Mouse (Mus musculus) kidney, adult 2 months (tissue): ENCODE data around the gene Ttbk2. TPM values are rescaled to one million over a fixed set of nuclear protein-coding genes. Genes with fewer than 3 reads are reported as not detected.
A peak's percentile ranks its signal among the peaks of the same experiment; 100 is the strongest.

Experiments
- DNase-seq: peaks from one replicate; pipeline ENCODE4 v3.0.0; 2021
- H3K27ac ChIP-seq: fragments of 200-500 bp; 2 replicates; pipeline ENCODE4 v1.5.1; 2012; ENCODE audit warnings: low read depth, low read length, control low read depth, inconsistent platforms; ENCODE audit not compliant: insufficient read depth
- H3K27me3 ChIP-seq: fragments of 200-500 bp; replicated peaks from 2 replicates; pipeline ENCODE4 v1.6.1; 2012; ENCODE audit warnings: mild to moderate bottlenecking, moderate library complexity, low read length, inconsistent platforms; ENCODE audit not compliant: control insufficient read depth, insufficient read depth
- H3K36me3 ChIP-seq: fragments of 200-500 bp; 2 replicates; pipeline ENCODE4 v1.6.1; 2012; ENCODE audit warnings: mild to moderate bottlenecking, moderate library complexity, low read length, inconsistent platforms; ENCODE audit not compliant: control insufficient read depth, insufficient read depth
- H3K4me1 ChIP-seq: fragments of 200-500 bp; 2 replicates; pipeline ENCODE4 v1.6.1; 2011; ENCODE audit warnings: low read length; ENCODE audit not compliant: control insufficient read depth, insufficient read depth
- H3K4me3 ChIP-seq: fragments of 200-500 bp; 2 replicates; pipeline ENCODE4 v1.5.1; 2011; ENCODE audit warnings: mild to moderate bottlenecking, low read depth, low read length, control low read depth; ENCODE audit not compliant: insufficient read depth
- CTCF ChIP-seq: fragments of 200-500 bp; conservative IDR thresholded peaks from 2 replicates; pipeline ENCODE4 v1.5.1; 2011; ENCODE audit warnings: low read depth, mild to moderate bottlenecking, control low read depth, low read length, moderate library complexity, mixed read lengths; ENCODE audit not compliant: insufficient read depth, insufficient read length
- POLR2A ChIP-seq: fragments of 200-500 bp; IDR thresholded peaks from one replicate; pipeline ENCODE4 v1.6.1; 2011; ENCODE audit warnings: low read depth, low read length, control low read depth
- whole genome bisulfite sequencing: fragments of 180-500 bp; shearing (Covaris S2); methylation state at CpG from one replicate; pipeline ENCODE4 v1.1.7; 2018; 5-methylcytosine and 5-hydroxymethylcytosine counted together
- polyA plus RNA-seq: library from polyadenylated mRNA; depleted of rRNA; stranded (reverse); fragments of >200 nt; gene quantifications from 2 replicates; pipeline ENCODE4 v1.2.3, GENCODE M21; 2012; rRNA removed

Gene Ttbk2
- 2.6 and 2.9 TPM in 2 replicates for polyA plus RNA-seq

GRCm38 (mm10) chr2:120850424-120851082 lies at the start of gene Ttbk2:
Ttbk2 (minus strand) TSS chr2:120850604.
- peak; percentile 99 for DNase-seq
- peak within 1 kb of the TSS; percentile 33; the same call in 1 of the 2 replicates for H3K27ac ChIP-seq
- H3K27me3 ChIP-seq: no peaks in the 10 kb centered on the region
- H3K4me3 ChIP-seq: peak within 1 kb of the TSS; percentile 72
- H3K36me3 ChIP-seq: no peaks in the 10 kb centered on the region
- WGBS: 2% methylated on average over 39 of the region's 39 CpGs
- TF ChIP-seq POLR2A (peak; percentile 22), CTCF (no peak)
- H3K4me1 ChIP-seq: peaks cover 14% of the 10 kb centered on the region; the same call in 1 of the 2 replicates

- TF ChIP-seq CTCF: no peak
- TF ChIP-seq POLR2A: no peak
- H3K27ac ChIP-seq: no peak overlapping the region
- peaks cover 11% of the 10 kb centered on the region for H3K36me3 ChIP-seq
- DNase-seq: no peak
- WGBS: 97% methylated on average over 3 of the region's 3 CpGs
- no peaks in the 10 kb centered on the region for H3K4me1 ChIP-seq
- no peak overlapping the region for H3K4me3 ChIP-seq
- H3K27me3 ChIP-seq: no peaks in the 10 kb centered on the region
Measured at GRCm38 (mm10) chr2:120896361-120896760, 46.0 kb upstream of the Ttbk2 start.

- TF ChIP-seq POLR2A (no peak), CTCF (no peak)
- 90% methylated on average over 5 of the region's 5 CpGs for WGBS
- Histone ChIP-seq H3K36me3 (peaks cover 2% of the 10 kb centered on the region; the same call in 1 of the 2 replicates), H3K4me1 (no peaks in the 10 kb centered on the region), H3K27ac (no peak overlapping the region), H3K4me3 (no peak overlapping the region), H3K27me3 (no peaks in the 10 kb centered on the region)
- DNase-seq: no peak
Measured at GRCm38 (mm10) chr2:120887601-120888000, 37.2 kb upstream of the Ttbk2 start.

- Histone ChIP-seq H3K4me1 (no peaks in the 10 kb centered on the region), H3K27me3 (no peaks in the 10 kb centered on the region), H3K36me3 (peaks cover 4% of the 10 kb centered on the region; the same call in 1 of the 2 replicates), H3K4me3 (no peak overlapping the region), H3K27ac (no peak overlapping the region)
- 92% methylated on average over 2 of the region's 2 CpGs for WGBS
- TF ChIP-seq CTCF: no peak
- no peak for TF ChIP-seq POLR2A
- DNase-seq: no peak
Measured at GRCm38 (mm10) chr2:120873192-120873591, 22.8 kb upstream of the Ttbk2 start.

- peaks cover 4% of the 10 kb centered on the region; the same call in 1 of the 2 replicates for H3K36me3 ChIP-seq
- 63% methylated on average over 9 of the region's 9 CpGs for WGBS
- H3K4me3 ChIP-seq: no peak overlapping the region
- TF ChIP-seq POLR2A (no peak), CTCF (no peak)
- H3K27ac ChIP-seq: no peak overlapping the region
- peak; percentile 48 for DNase-seq
- H3K4me1 ChIP-seq: no peaks in the 10 kb centered on the region
- no peaks in the 10 kb centered on the region for H3K27me3 ChIP-seq
Measured at GRCm38 (mm10) chr2:120871447-120872336, 21.3 kb upstream of the Ttbk2 start.

- Histone ChIP-seq H3K4me1 (peaks cover 2% of the 10 kb centered on the region; the same call in 1 of the 2 replicates), H3K4me3 (no peak overlapping the region), H3K27me3 (no peaks in the 10 kb centered on the region), H3K27ac (no peak overlapping the region), H3K36me3 (peaks cover 2% of the 10 kb centered on the region; the same call in 1 of the 2 replicates)
- TF ChIP-seq CTCF: no peak
- no peak for TF ChIP-seq POLR2A
- no peak for DNase-seq
- 88% methylated on average over 5 of the region's 5 CpGs for WGBS
Measured at GRCm38 (mm10) chr2:120867336-120867735, 16.9 kb upstream of the Ttbk2 start.

- WGBS: 19% methylated on average over 1 of the region's 1 CpGs
- Histone ChIP-seq H3K27ac (no peak overlapping the region), H3K27me3 (no peaks in the 10 kb centered on the region), H3K4me1 (peaks cover 2% of the 10 kb centered on the region; the same call in 1 of the 2 replicates), H3K36me3 (peaks cover 8% of the 10 kb centered on the region), H3K4me3 (no peak overlapping the region)
- TF ChIP-seq POLR2A (no peak), CTCF (peak; percentile 68)
- peak; percentile 28 for DNase-seq
Measured at GRCm38 (mm10) chr2:120866561-120866960, 16.2 kb upstream of the Ttbk2 start.
